Mouse (Mus musculus) spleen, adult 2 months (tissue): ENCODE measurements around the gene Anks6.

ENCODE experiments used
- CTCF ChIP-seq: fragments of 200-500 bp; IDR thresholded peaks from 2 replicates; pipeline ENCODE4 v1.5.1; 2011; ENCODE audit warnings: mild to moderate bottlenecking, inconsistent platforms; ENCODE audit not compliant: insufficient read depth, insufficient read length, insufficient replicate concordance; ENCODE audit errors: extremely low read depth
- POLR2A ChIP-seq: fragments of 200-500 bp; IDR thresholded peaks from 2 replicates; pipeline ENCODE4 v1.6.1; 2011; ENCODE audit warnings: low read depth, low read length, inconsistent platforms

DNA sequence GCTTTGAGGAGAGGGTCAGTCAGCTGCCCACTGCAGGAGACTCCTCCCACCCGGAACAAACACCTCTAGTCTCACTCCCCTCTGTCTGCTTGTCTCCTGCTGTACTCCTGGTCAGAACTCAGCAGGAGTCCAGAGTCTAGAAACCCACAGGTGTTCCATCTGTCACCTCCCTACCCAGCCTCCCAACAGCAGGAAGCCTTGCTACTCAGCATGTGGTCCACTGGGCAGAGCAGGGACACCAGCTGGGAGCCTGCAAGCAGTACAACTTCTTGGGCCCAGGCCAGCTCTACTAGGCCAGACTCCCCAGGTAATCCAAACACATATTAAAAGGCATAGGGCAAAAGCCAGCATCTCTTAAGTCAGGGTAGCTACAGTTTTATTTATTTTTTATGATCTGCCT is 3.7 kb upstream of the Anks6 start:
- TF ChIP-seq POLR2A, result no peak
- TF ChIP-seq CTCF, result no peak
